Mouse (Mus musculus) liver, embryonic 15.5 days (tissue): Measurements from ENCODE around the gene Msi2. TPM values are rescaled to one million over a fixed set of nuclear protein-coding genes. Genes with fewer than 3 reads are reported as not detected.

Experiments used
- ATAC-seq: fragments of 200-750 bp; cut with Nextera tagmentation; 2 replicates; pipeline ENCODE4 v1.8.0; 2017; ENCODE audit warnings: moderate number of reproducible peaks, mild to moderate bottlenecking, moderate library complexity; ENCODE audit not compliant: insufficient read depth
- H3K27ac ChIP-seq: fragments of 300-500 bp; sonication (generic); replicated peaks from 2 replicates; pipeline ENCODE4 v1.5.1; 2015; ENCODE audit warnings: mild to moderate bottlenecking, inconsistent platforms
- H3K27me3 ChIP-seq: fragments of 300-500 bp; sonication (generic); 2 replicates; pipeline ENCODE4 v1.6.1; 2015; ENCODE audit warnings: mild to moderate bottlenecking, inconsistent platforms
- H3K36me3 ChIP-seq: fragments of 300-500 bp; sonication (generic); replicated peaks from 2 replicates; pipeline ENCODE4 v1.6.1; 2015; ENCODE audit warnings: moderate library complexity, mild to moderate bottlenecking, inconsistent platforms
- H3K4me1 ChIP-seq: fragments of 300-500 bp; sonication (generic); replicated peaks from 2 replicates; pipeline ENCODE4 v1.6.1; 2015; ENCODE audit warnings: inconsistent platforms
- H3K4me2 ChIP-seq: fragments of 300-500 bp; sonication (generic); 2 replicates; pipeline ENCODE4 v1.6.1; 2015; ENCODE audit warnings: moderate library complexity, mild to moderate bottlenecking, inconsistent platforms
- H3K4me3 ChIP-seq: fragments of 300-500 bp; sonication (generic); replicated peaks from 2 replicates; pipeline ENCODE4 v1.5.1; 2015; ENCODE audit warnings: mild to moderate bottlenecking, inconsistent platforms
- H3K9ac ChIP-seq: fragments of 300-500 bp; sonication (generic); 2 replicates; pipeline ENCODE4 v1.6.1; 2015; ENCODE audit warnings: moderate library complexity, mild to moderate bottlenecking, inconsistent platforms
- H3K9me3 ChIP-seq: fragments of 300-500 bp; sonication (generic); replicated peaks from 2 replicates; pipeline ENCODE4 v1.6.1; 2016; ENCODE audit warnings: inconsistent platforms
- WGBS: fragments of 180-500 bp; shearing (Covaris S2); methylation state at CpG from one replicate; pipeline ENCODE4 v1.1.7; 2015; ENCODE audit warnings: mixed read lengths; ENCODE audit not compliant: insufficient replicate concordance; 5-methylcytosine and 5-hydroxymethylcytosine counted together
- polyA plus RNA-seq: library from polyadenylated mRNA; unstranded; fragments of >200 nt; fragmentation: Nextera tagmentation; extraction: Ambion mirVana; gene quantifications from 2 replicates; pipeline ENCODE4 v1.2.1, GENCODE M21; 2015

The Msi2 gene
- polyA plus RNA-seq, 1 experiment from 2014 or later, result 3.1 TPM

- H3K4me3 ChIP-seq, result no peak overlapping the region
- no peaks in the 10 kb centered on the region for H3K9me3 ChIP-seq
- no peak for ATAC-seq
- H3K27me3 ChIP-seq, result no peaks in the 10 kb centered on the region
- H3K4me2 ChIP-seq, result no peak overlapping the region; the same call in 1 of the 2 replicates
- H3K4me1 ChIP-seq, result peaks cover 40% of the 10 kb centered on the region
- no peak overlapping the region for H3K9ac ChIP-seq
- 34% methylated on average over 12 of the region's 12 CpGs for WGBS
- H3K36me3 ChIP-seq, result 0 out of 2 replicates have a peak, but pooled peaks cover 3% of the 10 kb centered on the region
- H3K27ac ChIP-seq, result 0 out of 2 replicates have a peak overlapping the region, but pooled peaks have one; percentile 24
Measured at GRCm38 (mm10) chr11:88690556-88691287, 27.6 kb downstream of the Msi2 start.

- 0 out of 2 replicates have a peak, but pooled peaks cover 9% of the 10 kb centered on the region for H3K36me3 ChIP-seq
- no peak for ATAC-seq
- H3K27me3 ChIP-seq, result no peaks in the 10 kb centered on the region
- 54% methylated on average over 14 of the region's 14 CpGs for WGBS
- 0 out of 2 replicates have a peak overlapping the region, but pooled peaks have one; percentile 24 for H3K27ac ChIP-seq
- no peaks in the 10 kb centered on the region for H3K9me3 ChIP-seq
- no peak overlapping the region for H3K4me3 ChIP-seq
- peaks cover 40% of the 10 kb centered on the region for H3K4me1 ChIP-seq
- H3K4me2 ChIP-seq, result no peak overlapping the region
- H3K9ac ChIP-seq, result no peak overlapping the region
Measured at GRCm38 (mm10) chr11:88689831-88690459, 28.4 kb downstream of the Msi2 start.

GRCm38 (mm10) chr11:88688644-88689043, 29.7 kb downstream of the Msi2 start:
- WGBS, result 78% methylated on average over 8 of the region's 8 CpGs
- H3K9ac ChIP-seq, result no peak overlapping the region
- no peak overlapping the region for H3K4me2 ChIP-seq
- H3K4me3 ChIP-seq, result no peak overlapping the region
- 0 out of 2 replicates have a peak, but pooled peaks cover 10% of the 10 kb centered on the region for H3K36me3 ChIP-seq
- ATAC-seq, result no peak
- H3K27ac ChIP-seq, result no peak overlapping the region
- no peaks in the 10 kb centered on the region for H3K27me3 ChIP-seq
- no peaks in the 10 kb centered on the region for H3K9me3 ChIP-seq
- H3K4me1 ChIP-seq, result peaks cover 45% of the 10 kb centered on the region

- Histone ChIP-seq H3K4me3 (no peak overlapping the region), H3K4me2 (peak overlapping the region; percentile 33), H3K27ac (peak overlapping the region; percentile 55; the same call in 1 of the 2 replicates), H3K36me3 (0 out of 2 replicates have a peak, but pooled peaks cover 10% of the 10 kb centered on the region), H3K9me3 (no peaks in the 10 kb centered on the region), H3K27me3 (no peaks in the 10 kb centered on the region), H3K4me1 (peaks cover 45% of the 10 kb centered on the region), H3K9ac (no peak overlapping the region)
- no peak for ATAC-seq
- whole genome bisulfite sequencing, result 72% methylated on average over 12 of the region's 12 CpGs
Measured at GRCm38 (mm10) chr11:88687711-88688110, 30.6 kb downstream of the Msi2 start.

- H3K4me2 ChIP-seq, result peak overlapping the region; percentile 33
- peak overlapping the region; percentile 55 for H3K27ac ChIP-seq
- H3K27me3 ChIP-seq, result no peaks in the 10 kb centered on the region
- no peaks in the 10 kb centered on the region for H3K9me3 ChIP-seq
- H3K36me3 ChIP-seq, result 0 out of 2 replicates have a peak, but pooled peaks cover 10% of the 10 kb centered on the region
- peaks cover 45% of the 10 kb centered on the region for H3K4me1 ChIP-seq
- 49% methylated on average over 5 of the region's 5 CpGs for WGBS
- no peak overlapping the region for H3K4me3 ChIP-seq
- ATAC-seq, result no peak
- H3K9ac ChIP-seq, result no peak overlapping the region
Measured at GRCm38 (mm10) chr11:88687010-88687409, 31.3 kb downstream of the Msi2 start.

GRCm38 (mm10) chr11:88686061-88686460, 32.3 kb downstream of the Msi2 start:
- H3K9ac ChIP-seq, result no peak overlapping the region
- ATAC-seq, result no peak
- H3K9me3 ChIP-seq, result no peaks in the 10 kb centered on the region
- H3K27ac ChIP-seq, result no peak overlapping the region
- peaks cover 38% of the 10 kb centered on the region for H3K4me1 ChIP-seq
- no peaks in the 10 kb centered on the region for H3K27me3 ChIP-seq
- 74% methylated on average over 7 of the region's 7 CpGs for WGBS
- H3K4me3 ChIP-seq, result no peak overlapping the region
- no peak overlapping the region for H3K4me2 ChIP-seq
- H3K36me3 ChIP-seq, result 0 out of 2 replicates have a peak, but pooled peaks cover 10% of the 10 kb centered on the region

- WGBS, result 67% methylated on average over 14 of the region's 14 CpGs
Measured at GRCm38 (mm10) chr11:88683026-88683770, 35.1 kb downstream of the Msi2 start.

GRCm38 (mm10) chr11:88677350-88677749, 41.0 kb downstream of the Msi2 start:
- Histone ChIP-seq H3K4me3 (no peak overlapping the region), H3K9me3 (no peaks in the 10 kb centered on the region), H3K4me1 (peaks cover 20% of the 10 kb centered on the region), H3K27ac (no peak overlapping the region), H3K4me2 (no peak overlapping the region), H3K9ac (no peak overlapping the region), H3K27me3 (no peaks in the 10 kb centered on the region), H3K36me3 (peaks cover 12% of the 10 kb centered on the region; the same call in 1 of the 2 replicates)
- no peak for ATAC-seq
- WGBS, result 74% methylated on average over 7 of the region's 7 CpGs

More at GRCm38 (mm10) chr11:88683026-88683770, 35.1 kb downstream of the Msi2 start:
- no peak overlapping the region for H3K9ac ChIP-seq
- H3K9me3 ChIP-seq, result no peaks in the 10 kb centered on the region
- no peak overlapping the region for H3K27ac ChIP-seq
- 0 out of 2 replicates have a peak, but pooled peaks cover 10% of the 10 kb centered on the region for H3K36me3 ChIP-seq
- H3K27me3 ChIP-seq, result no peaks in the 10 kb centered on the region
- peaks cover 17% of the 10 kb centered on the region; the same call in 1 of the 2 replicates for H3K4me1 ChIP-seq
- H3K4me3 ChIP-seq, result no peak overlapping the region
- no peak overlapping the region for H3K4me2 ChIP-seq
- ATAC-seq, result no peak

- no peak for ATAC-seq
- no peak overlapping the region for H3K27ac ChIP-seq
- peaks cover 15% of the 10 kb centered on the region; the same call in 1 of the 2 replicates for H3K36me3 ChIP-seq
- H3K4me2 ChIP-seq, result no peak overlapping the region
- WGBS, result 81% methylated on average over 2 of the region's 2 CpGs
- no peak overlapping the region for H3K4me3 ChIP-seq
- peaks cover 20% of the 10 kb centered on the region for H3K4me1 ChIP-seq
- no peaks in the 10 kb centered on the region for H3K9me3 ChIP-seq
- no peak overlapping the region for H3K9ac ChIP-seq
- no peaks in the 10 kb centered on the region for H3K27me3 ChIP-seq
Measured at GRCm38 (mm10) chr11:88676597-88676996, 41.7 kb downstream of the Msi2 start.

- WGBS, result 67% methylated on average over 18 of the region's 18 CpGs
- H3K9ac ChIP-seq, result no peak overlapping the region
- H3K9me3 ChIP-seq, result no peaks in the 10 kb centered on the region
- ATAC-seq, result peak; percentile 34; the same call in 1 of the 2 replicates
- H3K4me2 ChIP-seq, result no peak overlapping the region
- H3K4me3 ChIP-seq, result no peak overlapping the region
- H3K36me3 ChIP-seq, result peaks cover 18% of the 10 kb centered on the region; the same call in 1 of the 2 replicates
- 0 out of 2 replicates have a peak overlapping the region, but pooled peaks have one; percentile 24 for H3K27ac ChIP-seq
- H3K27me3 ChIP-seq, result no peaks in the 10 kb centered on the region
- H3K4me1 ChIP-seq, result peaks cover 20% of the 10 kb centered on the region
Measured at GRCm38 (mm10) chr11:88675526-88676353, 42.6 kb downstream of the Msi2 start.
